Mouse (Mus musculus) lung, postnatal 0 days (tissue): ENCODE data around the gene Rp9. TPM values are rescaled to one million over a fixed set of nuclear protein-coding genes. Genes with fewer than 3 reads are reported as not detected.

Experiments used
- ATAC-seq: fragments of 200-750 bp; cut with Nextera tagmentation; 2 replicates; pipeline ENCODE4 v1.8.0; 2017; ENCODE audit warnings: moderate library complexity
- DNase-seq: peaks from one replicate; pipeline ENCODE4 v3.0.0-alpha.2; 2016; ENCODE audit warnings: low spot score
- H3K27ac ChIP-seq: fragments of 300-500 bp; sonication (generic); 2 replicates; pipeline ENCODE4 v1.5.1; 2014; ENCODE audit warnings: antibody characterized with exemption, mild to moderate bottlenecking, low read length, mixed read lengths
- H3K27me3 ChIP-seq: fragments of 300-500 bp; sonication (generic); replicated peaks from 2 replicates; pipeline ENCODE4 v1.6.1; 2014; ENCODE audit warnings: low read length, mixed read lengths; ENCODE audit not compliant: insufficient read depth
- H3K36me3 ChIP-seq: fragments of 300-500 bp; sonication (generic); 2 replicates; pipeline ENCODE4 v1.6.1; 2014; ENCODE audit warnings: low read length, mixed read lengths; ENCODE audit not compliant: insufficient read depth
- H3K4me1 ChIP-seq: fragments of 300-500 bp; sonication (generic); 2 replicates; pipeline ENCODE4 v1.6.1; 2014; ENCODE audit warnings: antibody characterized with exemption, low read depth, low read length, mixed read lengths; ENCODE audit not compliant: insufficient read depth
- H3K4me2 ChIP-seq: fragments of 300-500 bp; sonication (generic); replicated peaks from 2 replicates; pipeline ENCODE4 v1.6.1; 2014; ENCODE audit warnings: low read depth, mild to moderate bottlenecking, low read length, moderate library complexity, mixed read lengths
- H3K4me3 ChIP-seq: fragments of 300-500 bp; sonication (generic); 2 replicates; pipeline ENCODE4 v1.5.1; 2014; ENCODE audit warnings: low read depth, low read length
- H3K9ac ChIP-seq: fragments of 300-500 bp; sonication (generic); replicated peaks from 2 replicates; pipeline ENCODE4 v1.6.1; 2014; ENCODE audit warnings: low read depth, mild to moderate bottlenecking
- H3K9me3 ChIP-seq: fragments of 300-500 bp; sonication (generic); 2 replicates; pipeline ENCODE4 v1.6.1; 2016; ENCODE audit warnings: low read length, mixed read lengths
- CTCF ChIP-seq: IDR thresholded peaks from 2 replicates; pipeline ENCODE4 v1.5.1; 2016; ENCODE audit warnings: antibody characterized with exemption, mild to moderate bottlenecking
- EP300 ChIP-seq: IDR thresholded peaks from 2 replicates; pipeline ENCODE4 v1.6.1; 2016; ENCODE audit warnings: antibody characterized with exemption, mild to moderate bottlenecking, control low read depth
- WGBS: fragments of 180-500 bp; shearing (Covaris S2); extraction: QIAGEN DNeasy Blood & Tissue Kit; methylation state at CpG from one replicate; pipeline ENCODE4 v1.1.7; 2014; 5-methylcytosine and 5-hydroxymethylcytosine counted together
- polyA plus RNA-seq: library from polyadenylated mRNA; unstranded; fragments of >200 nt; fragmentation: Nextera tagmentation; extraction: Ambion mirVana; gene quantifications from 2 replicates; pipeline ENCODE4 v1.2.1, GENCODE M21; 2015

Gene Rp9
- polyA plus RNA-seq, 1 experiment from 2014 or later: 68.1 TPM

DNA sequence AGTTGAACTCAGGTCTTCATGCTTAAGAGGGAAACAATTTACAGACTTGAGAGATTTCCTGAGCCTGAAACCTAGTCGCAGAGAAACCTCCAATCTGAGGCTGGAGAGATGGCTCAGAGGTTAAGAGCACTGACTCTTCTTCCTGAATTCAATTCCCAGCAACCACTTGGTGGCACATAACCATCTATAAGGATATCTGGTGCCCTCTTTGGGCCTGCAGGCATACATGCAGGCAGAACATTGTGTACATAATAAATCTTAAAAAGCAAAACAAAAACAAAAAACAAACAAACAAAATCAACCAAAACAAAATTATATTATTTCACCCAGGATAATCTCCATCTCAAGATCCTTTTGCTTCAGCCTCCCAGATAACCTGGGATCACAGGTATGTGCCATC is 30.7 kb downstream of the Rp9 start:
- Histone ChIP-seq H3K4me1 (no peaks in the 10 kb centered on the region), H3K36me3 (no peaks in the 10 kb centered on the region), H3K9ac (no peak overlapping the region), H3K27me3 (no peaks in the 10 kb centered on the region), H3K9me3 (no peaks in the 10 kb centered on the region), H3K27ac (no peak overlapping the region), H3K4me3 (no peak overlapping the region), H3K4me2 (no peak overlapping the region)
- DNase-seq (no peak), ATAC-seq (no peak)
- TF ChIP-seq CTCF (no peak), EP300 (no peak)
- 76% methylated on average over 1 of the region's 1 CpGs for WGBS

DNA sequence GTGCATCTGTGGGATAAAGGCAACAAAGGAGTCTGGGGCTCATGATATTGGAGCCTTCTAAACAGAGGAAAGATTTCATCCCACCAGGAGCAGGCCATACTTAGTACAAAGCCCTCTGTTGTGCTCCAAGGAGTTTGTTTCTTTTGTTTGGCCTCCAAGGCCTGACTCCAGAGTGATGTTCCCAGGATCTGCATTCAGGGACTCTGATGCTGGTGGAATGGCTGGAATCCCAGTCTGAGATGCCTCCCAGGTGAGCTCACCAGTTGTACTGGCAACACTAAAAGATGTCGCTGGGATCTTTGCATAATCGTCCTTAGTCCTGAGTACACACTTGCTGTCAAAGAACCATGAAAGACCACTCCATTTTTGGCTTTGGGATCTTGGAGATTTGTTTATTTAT is 35.4 kb downstream of the Rp9 start:
- ATAC-seq: no peak
- Histone ChIP-seq H3K9ac (no peak overlapping the region), H3K27ac (no peak overlapping the region), H3K4me2 (no peak overlapping the region), H3K36me3 (no peaks in the 10 kb centered on the region), H3K4me1 (peaks cover 2% of the 10 kb centered on the region; the same call in 1 of the 2 replicates), H3K4me3 (no peak overlapping the region), H3K27me3 (no peaks in the 10 kb centered on the region), H3K9me3 (no peaks in the 10 kb centered on the region)
- DNase-seq: no peak
- TF ChIP-seq EP300 (no peak), CTCF (no peak)
- WGBS: 80% methylated on average over 2 of the region's 2 CpGs

DNA sequence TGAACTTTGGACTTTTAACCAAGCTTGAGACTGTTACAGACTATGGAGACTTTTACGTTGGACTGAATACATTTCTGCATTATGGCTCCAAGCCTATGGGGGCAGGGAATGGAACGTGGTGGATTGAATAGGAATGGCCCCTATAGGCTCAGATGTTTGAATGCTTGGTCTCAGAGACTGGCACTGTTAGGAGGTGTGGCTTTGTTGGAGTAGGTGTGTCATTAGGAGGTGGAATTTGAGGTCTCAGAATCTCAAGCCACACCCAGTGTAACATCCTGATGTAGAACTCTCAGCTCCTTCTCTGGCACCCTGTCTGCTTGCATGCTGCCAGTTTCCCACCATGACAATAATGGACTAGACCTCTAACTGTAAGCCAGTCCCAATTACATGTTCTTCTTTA is 36.3 kb downstream of the Rp9 start:
- Histone ChIP-seq H3K27me3 (no peaks in the 10 kb centered on the region), H3K9ac (no peak overlapping the region), H3K27ac (no peak overlapping the region), H3K4me3 (no peak overlapping the region), H3K4me1 (peaks cover 2% of the 10 kb centered on the region; the same call in 1 of the 2 replicates), H3K9me3 (no peaks in the 10 kb centered on the region), H3K4me2 (no peak overlapping the region), H3K36me3 (no peaks in the 10 kb centered on the region)
- 79% methylated on average over 2 of the region's 2 CpGs for WGBS
- DNase-seq (no peak), ATAC-seq (no peak)
- TF ChIP-seq CTCF (no peak), EP300 (no peak)

GRCm38 (mm10) chr9:22430315-22430840 is 39.2 kb downstream of the Rp9 start:
- peak; percentile 38 for DNase-seq
- no peaks in the 10 kb centered on the region for H3K36me3 ChIP-seq
- TF ChIP-seq CTCF (no peak), EP300 (no peak)
- WGBS: 22% methylated on average over 5 of the region's 5 CpGs
- no peak overlapping the region for H3K27ac ChIP-seq
- H3K4me1 ChIP-seq: peaks cover 2% of the 10 kb centered on the region; the same call in 1 of the 2 replicates
- no peak overlapping the region for H3K9ac ChIP-seq
- no peaks in the 10 kb centered on the region for H3K9me3 ChIP-seq
- 0 out of 2 replicates have a peak overlapping the region, but pooled peaks have one; percentile 11 for H3K4me2 ChIP-seq
- H3K4me3 ChIP-seq: no peak overlapping the region
- H3K27me3 ChIP-seq: no peaks in the 10 kb centered on the region
- peak; percentile 37 for ATAC-seq

- no peak overlapping the region for H3K27ac ChIP-seq
- H3K36me3 ChIP-seq: no peaks in the 10 kb centered on the region
- peaks cover 2% of the 10 kb centered on the region; the same call in 1 of the 2 replicates for H3K4me1 ChIP-seq
- H3K4me3 ChIP-seq: no peak overlapping the region
- WGBS: 33% methylated on average over 15 of the region's 15 CpGs
- no peak for TF ChIP-seq CTCF
- no peak for TF ChIP-seq EP300
- H3K9me3 ChIP-seq: no peaks in the 10 kb centered on the region
- H3K27me3 ChIP-seq: no peaks in the 10 kb centered on the region
- ATAC-seq (peak; percentile 48), DNase-seq (peak; percentile 40)
- no peak overlapping the region for H3K9ac ChIP-seq
- 0 out of 2 replicates have a peak overlapping the region, but pooled peaks have one; percentile 11 for H3K4me2 ChIP-seq
These were observed 39.9 kb downstream of the Rp9 start for GRCm38 (mm10) chr9:22429533-22430241.

GRCm38 (mm10) chr9:22428666-22429410 is 40.7 kb downstream of the Rp9 start:
- no peaks in the 10 kb centered on the region for H3K36me3 ChIP-seq
- no peak overlapping the region for H3K4me2 ChIP-seq
- no peaks in the 10 kb centered on the region for H3K27me3 ChIP-seq
- no peaks in the 10 kb centered on the region for H3K9me3 ChIP-seq
- H3K9ac ChIP-seq: no peak overlapping the region
- H3K4me3 ChIP-seq: no peak overlapping the region
- no peak overlapping the region for H3K27ac ChIP-seq
- no peak for DNase-seq
- ATAC-seq: no peak
- 80% methylated on average over 14 of the region's 14 CpGs for WGBS
- TF ChIP-seq EP300 (no peak), CTCF (no peak)
- H3K4me1 ChIP-seq: peaks cover 2% of the 10 kb centered on the region; the same call in 1 of the 2 replicates
